Mouse (Mus musculus) erythroblast, embryonic 14.5 days (primary cell): ENCODE data around the gene Trp53bp2. TPM values are rescaled to one million over a fixed set of nuclear protein-coding genes. Genes with fewer than 3 reads are reported as not detected.

ENCODE experiments used
- H3K27me3 ChIP-seq: 2 replicates; pipeline ENCODE4 v1.6.1; 2012; ENCODE audit warnings: inconsistent platforms; ENCODE audit not compliant: control insufficient read depth
- H3K36me3 ChIP-seq: 2 replicates; pipeline ENCODE4 v1.6.1; 2012; ENCODE audit warnings: mild to moderate bottlenecking, inconsistent platforms; ENCODE audit not compliant: control insufficient read depth
- H3K4me1 ChIP-seq: 2 replicates; pipeline ENCODE4 v1.6.1; 2012; ENCODE audit warnings: inconsistent platforms; ENCODE audit not compliant: control insufficient read depth
- H3K4me3 ChIP-seq: replicated peaks from 2 replicates; pipeline ENCODE3; 2012; ENCODE audit warnings: moderate library complexity, mild to moderate bottlenecking, inconsistent platforms
- H3K9me3 ChIP-seq: 2 replicates; pipeline ENCODE4 v1.6.1; 2012; ENCODE audit warnings: low read length, inconsistent platforms, mixed read lengths; ENCODE audit not compliant: control insufficient read depth
- GATA1 ChIP-seq: IDR thresholded peaks from 2 replicates; pipeline ENCODE4 v1.6.1; 2012; ENCODE audit warnings: low read length, inconsistent platforms, mixed read lengths
- TAL1 ChIP-seq: IDR thresholded peaks from 3 replicates; pipeline ENCODE4 v1.6.1; 2012; ENCODE audit warnings: low read length, inconsistent platforms, mixed read lengths
- polyA plus RNA-seq: library from polyadenylated mRNA; stranded (reverse); fragments of >175 nt; gene quantifications from 2 replicates; pipeline ENCODE4 v1.2.3, GENCODE M21; 2012

Gene Trp53bp2
- polyA plus RNA-seq, 1 experiment, result 0.09 TPM

DNA sequence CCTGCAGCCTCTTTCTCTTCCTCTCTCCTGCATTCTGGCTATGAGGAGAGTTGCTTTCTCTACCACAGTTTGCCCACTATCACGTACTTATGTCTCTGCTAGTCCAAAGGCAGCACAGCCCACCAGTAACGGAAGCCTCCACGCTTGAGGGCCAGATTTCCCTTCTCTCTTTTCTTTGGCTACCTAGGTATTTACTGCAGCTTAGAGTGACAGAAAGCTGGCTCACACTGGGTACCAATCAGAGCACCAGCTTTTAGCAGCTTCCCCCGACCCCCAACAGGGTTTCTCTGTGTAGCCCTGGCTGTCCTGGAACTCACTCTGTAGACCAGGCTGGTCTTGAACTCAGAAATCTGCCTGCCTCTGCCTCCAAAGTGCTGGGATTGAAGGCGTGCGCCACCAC, 31.5 kb upstream of the Trp53bp2 start:
- Histone ChIP-seq H3K9me3 (no peaks in the 10 kb centered on the region), H3K27me3 (peaks cover 4% of the 10 kb centered on the region), H3K36me3 (no peaks in the 10 kb centered on the region), H3K4me1 (no peaks in the 10 kb centered on the region), H3K4me3 (no peak overlapping the region)
- TF ChIP-seq TAL1, result no peak
- TF ChIP-seq GATA1, result no peak

DNA sequence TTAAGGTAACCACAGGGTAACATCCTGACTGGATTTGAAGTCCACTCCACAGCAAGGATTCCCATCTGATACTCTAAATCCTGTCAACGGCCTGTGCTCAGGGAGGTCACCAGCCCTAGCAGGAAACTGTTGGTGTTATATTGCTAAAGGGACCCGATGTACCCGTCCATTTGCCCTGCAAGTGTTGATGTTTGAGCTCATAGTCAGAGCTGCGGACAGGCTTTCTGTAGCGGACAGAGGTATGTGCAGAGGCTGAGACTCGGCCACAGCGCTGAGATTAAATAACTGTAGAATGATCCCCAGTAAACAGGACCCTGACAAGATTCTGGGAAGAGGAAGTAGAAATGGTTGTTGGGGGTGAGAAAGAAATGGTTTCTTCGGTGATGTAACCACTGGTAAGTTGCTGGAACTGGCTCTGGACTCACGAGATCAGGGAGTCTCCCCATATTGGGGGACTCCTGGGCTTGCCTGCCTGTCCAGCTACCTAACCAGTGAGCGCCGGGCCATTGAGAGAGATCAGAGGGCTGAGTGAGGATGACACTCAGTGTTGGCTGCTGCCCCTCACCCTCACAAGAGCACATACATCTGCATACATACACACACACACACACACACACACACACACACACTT, 30.7 kb upstream of the Trp53bp2 start:
- no peaks in the 10 kb centered on the region for H3K36me3 ChIP-seq
- TF ChIP-seq TAL1, result no peak
- TF ChIP-seq GATA1, result no peak
- H3K4me3 ChIP-seq, result no peak overlapping the region
- H3K9me3 ChIP-seq, result no peaks in the 10 kb centered on the region
- H3K27me3 ChIP-seq, result peaks cover 4% of the 10 kb centered on the region
- H3K4me1 ChIP-seq, result no peaks in the 10 kb centered on the region

DNA sequence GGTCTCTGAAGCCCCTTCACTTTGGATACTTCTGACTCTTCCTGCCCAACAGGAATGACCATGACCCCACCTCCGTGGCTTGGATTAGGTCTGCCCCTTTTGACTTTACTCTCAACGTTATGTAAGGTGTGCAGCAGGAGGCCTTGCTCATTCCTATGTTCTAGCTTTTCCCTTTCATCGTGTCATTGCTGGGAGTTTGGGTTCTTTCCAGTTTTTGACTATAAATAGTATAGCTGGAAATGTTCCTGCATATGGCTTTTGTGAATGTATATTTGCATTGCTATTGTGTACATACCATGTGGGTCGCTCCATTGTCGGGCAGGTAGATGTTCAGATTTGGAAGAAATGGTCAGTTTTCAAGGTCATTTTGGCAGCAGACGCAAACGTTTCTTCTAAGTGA, 30.1 kb upstream of the Trp53bp2 start:
- Histone ChIP-seq H3K4me3 (no peak overlapping the region), H3K27me3 (no peaks in the 10 kb centered on the region), H3K9me3 (no peaks in the 10 kb centered on the region), H3K4me1 (no peaks in the 10 kb centered on the region), H3K36me3 (no peaks in the 10 kb centered on the region)
- TF ChIP-seq GATA1, result no peak
- TF ChIP-seq TAL1, result no peak

DNA sequence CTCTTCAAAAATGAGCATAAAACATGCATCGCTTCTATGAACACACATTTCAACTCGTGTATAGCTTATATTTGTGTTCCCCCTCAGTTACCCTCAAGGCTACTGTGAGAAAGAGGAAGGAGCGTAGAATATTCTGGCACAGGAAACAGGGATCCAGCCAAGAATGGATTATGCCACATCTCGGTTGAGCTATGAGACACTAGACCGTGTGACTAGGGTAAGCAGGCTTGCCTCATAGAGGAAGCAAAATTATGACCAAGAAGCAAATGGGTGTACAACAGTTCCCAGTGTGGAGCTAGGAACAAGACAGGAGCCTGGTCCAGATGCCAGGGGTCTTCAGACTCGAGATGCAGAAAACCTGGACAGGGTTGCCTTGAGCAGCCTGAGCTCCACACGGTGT, 28.3 kb upstream of the Trp53bp2 start:
- Histone ChIP-seq H3K4me1 (no peaks in the 10 kb centered on the region), H3K27me3 (no peaks in the 10 kb centered on the region), H3K36me3 (no peaks in the 10 kb centered on the region), H3K4me3 (no peak overlapping the region), H3K9me3 (no peaks in the 10 kb centered on the region)
- TF ChIP-seq TAL1 (no peak), GATA1 (no peak)

DNA sequence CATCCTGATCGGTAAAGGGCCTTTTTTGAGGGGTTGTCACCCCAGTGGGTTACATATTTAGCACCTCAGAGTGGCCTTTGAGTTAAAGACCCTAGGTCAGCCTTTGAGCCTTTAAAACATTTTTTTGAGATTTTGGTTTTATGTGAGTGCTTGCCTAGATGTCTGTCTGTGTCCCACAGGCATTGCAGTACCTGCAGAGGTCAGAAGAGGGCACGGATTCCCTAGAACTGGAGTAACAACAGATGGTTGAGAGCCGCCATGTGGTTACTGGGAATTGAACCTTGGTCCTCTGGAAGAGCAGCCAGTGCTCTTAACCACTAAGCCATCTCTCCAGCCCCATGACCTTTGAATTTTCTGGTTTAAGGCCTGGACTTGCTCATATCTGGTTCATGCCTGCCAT, 27.6 kb upstream of the Trp53bp2 start:
- TF ChIP-seq TAL1 (no peak), GATA1 (no peak)
- no peaks in the 10 kb centered on the region for H3K27me3 ChIP-seq
- H3K4me1 ChIP-seq, result no peaks in the 10 kb centered on the region
- H3K4me3 ChIP-seq, result no peak overlapping the region
- H3K36me3 ChIP-seq, result no peaks in the 10 kb centered on the region
- no peaks in the 10 kb centered on the region for H3K9me3 ChIP-seq

DNA sequence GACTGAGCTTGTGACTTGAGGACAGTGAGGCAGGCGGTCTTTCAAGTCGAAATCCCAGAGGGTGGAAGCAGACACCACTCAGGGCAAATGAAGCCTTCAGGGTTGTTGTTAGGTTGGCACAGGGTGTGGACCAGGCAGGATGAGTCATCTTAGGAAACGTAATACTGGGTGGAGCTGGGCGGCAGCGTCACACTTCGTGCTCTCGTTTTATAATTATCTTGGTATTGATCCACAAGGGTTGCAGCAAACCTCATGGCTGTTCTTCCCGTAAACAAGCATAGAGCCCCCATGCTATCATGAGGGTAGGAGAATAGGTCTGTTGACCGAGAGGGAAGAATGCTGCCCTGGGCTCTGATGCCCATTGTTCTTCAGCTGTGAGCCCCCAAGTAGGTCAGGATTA, 25.9 kb upstream of the Trp53bp2 start:
- no peaks in the 10 kb centered on the region for H3K4me1 ChIP-seq
- H3K9me3 ChIP-seq, result no peaks in the 10 kb centered on the region
- H3K4me3 ChIP-seq, result no peak overlapping the region
- H3K27me3 ChIP-seq, result no peaks in the 10 kb centered on the region
- TF ChIP-seq TAL1 (no peak), GATA1 (no peak)
- H3K36me3 ChIP-seq, result no peaks in the 10 kb centered on the region

DNA sequence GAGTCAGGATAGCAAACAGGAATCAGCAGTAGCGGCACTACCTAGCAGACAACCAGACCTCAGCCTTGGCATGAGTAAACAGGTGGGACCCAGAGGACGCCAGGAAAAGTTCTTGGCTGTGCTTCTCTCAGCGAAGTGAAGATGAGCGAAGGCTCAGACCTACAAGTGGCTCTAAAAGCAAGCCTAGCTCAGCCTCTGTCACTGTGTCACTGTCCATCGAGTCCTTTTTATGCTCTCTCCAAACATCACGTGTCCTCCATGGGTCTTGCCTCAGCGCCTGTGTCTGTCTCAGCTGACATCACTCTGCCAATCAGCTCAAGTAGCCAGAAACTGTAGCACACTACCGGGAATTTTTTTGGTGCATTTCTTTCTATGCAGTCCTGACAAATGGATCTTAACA, 22.5 kb upstream of the Trp53bp2 start:
- no peak for TF ChIP-seq TAL1
- no peak for TF ChIP-seq GATA1
- H3K4me3 ChIP-seq, result no peak overlapping the region
- no peaks in the 10 kb centered on the region for H3K36me3 ChIP-seq
- no peaks in the 10 kb centered on the region for H3K4me1 ChIP-seq
- H3K9me3 ChIP-seq, result no peaks in the 10 kb centered on the region
- H3K27me3 ChIP-seq, result no peaks in the 10 kb centered on the region

DNA sequence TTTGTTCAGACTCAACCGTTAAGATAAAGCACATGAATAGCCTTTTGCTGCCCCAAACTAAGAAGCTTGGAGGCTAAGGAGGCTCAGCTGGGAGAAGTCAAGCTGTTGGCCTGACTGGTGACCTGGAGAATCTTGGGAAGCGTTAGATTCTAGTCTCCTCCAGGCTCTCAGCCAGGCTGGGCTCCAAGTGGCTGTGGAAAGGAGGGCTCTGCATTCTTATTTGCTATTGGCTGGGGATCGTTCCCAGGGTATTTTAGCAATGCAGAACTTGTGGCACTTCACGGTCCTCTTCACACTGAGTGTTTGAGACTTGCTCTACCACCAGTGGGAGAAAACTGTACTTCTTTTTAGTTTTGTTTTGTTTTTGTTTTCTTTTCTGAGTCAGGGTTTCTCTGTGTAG, 20.2 kb upstream of the Trp53bp2 start:
- H3K36me3 ChIP-seq, result no peaks in the 10 kb centered on the region
- H3K9me3 ChIP-seq, result no peaks in the 10 kb centered on the region
- H3K4me3 ChIP-seq, result no peak overlapping the region
- no peaks in the 10 kb centered on the region for H3K27me3 ChIP-seq
- TF ChIP-seq TAL1 (no peak), GATA1 (no peak)
- H3K4me1 ChIP-seq, result no peaks in the 10 kb centered on the region

DNA sequence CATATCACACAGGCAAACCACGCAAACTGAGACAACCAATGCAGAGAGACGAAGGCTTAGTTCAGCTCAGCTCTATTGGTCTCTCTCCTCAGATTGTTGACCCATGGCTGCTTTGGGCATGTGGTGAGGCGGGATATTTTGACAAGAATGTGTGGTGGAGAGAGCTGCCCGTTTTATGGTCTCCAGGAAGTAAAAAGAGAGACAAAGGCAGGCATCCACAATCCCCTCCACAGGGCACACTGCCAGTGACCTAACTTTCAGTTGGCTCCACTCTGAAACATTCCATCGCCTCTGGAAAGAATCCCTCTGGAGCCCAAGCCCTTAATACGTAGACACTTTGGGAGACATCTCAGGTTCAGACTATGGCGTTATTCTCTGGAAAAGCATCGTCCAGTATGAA, 10.8 kb upstream of the Trp53bp2 start:
- Histone ChIP-seq H3K4me1 (no peaks in the 10 kb centered on the region), H3K4me3 (no peak overlapping the region), H3K27me3 (no peaks in the 10 kb centered on the region), H3K9me3 (no peaks in the 10 kb centered on the region), H3K36me3 (no peaks in the 10 kb centered on the region)
- TF ChIP-seq TAL1 (no peak), GATA1 (no peak)

DNA sequence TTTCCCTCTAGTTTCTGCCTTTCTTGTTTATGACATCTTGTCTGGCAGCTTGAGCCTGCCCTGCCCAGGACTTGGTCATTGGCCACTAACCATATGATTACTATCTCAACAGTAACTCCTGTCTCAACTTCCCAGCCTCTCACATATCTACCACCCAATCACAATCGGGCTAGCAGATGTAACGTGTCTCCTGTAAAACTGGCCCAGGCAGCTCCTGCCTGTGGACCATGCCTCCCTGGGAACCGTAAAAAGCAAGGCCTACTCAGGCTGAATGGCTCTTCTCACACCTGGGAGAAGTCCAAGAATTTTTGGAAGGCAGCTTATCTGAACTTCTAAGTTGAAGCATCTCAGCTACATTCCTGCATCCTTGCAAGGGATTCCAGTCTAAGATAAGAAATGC, 10.2 kb upstream of the Trp53bp2 start:
- Histone ChIP-seq H3K9me3 (no peaks in the 10 kb centered on the region), H3K4me1 (no peaks in the 10 kb centered on the region), H3K36me3 (no peaks in the 10 kb centered on the region), H3K4me3 (no peak overlapping the region), H3K27me3 (no peaks in the 10 kb centered on the region)
- TF ChIP-seq TAL1 (no peak), GATA1 (no peak)
